In genomic region chr17:29708783-29709182, GRCm38 (mm10) we compare ENCODE assay signal across 18 mouse cellular contexts. TPM values are rescaled to one million over a fixed set of nuclear protein-coding genes. Genes with fewer than 3 reads are reported as not detected.
DNase-seq lines count a peak whose midpoint lies in the region; ATAC-seq lines count a peak whose summit lies in the region.
"Had no signal": no experiment of that assay in that cellular context is flagged by ENCODE, and none has a peak within 500 bp of the region (broad histone marks: within the 10 kb centered on the region; RNA-seq: fewer than 3 reads in every experiment).

No protein-coding gene starts in this region.

- no peaks in the 10 kb centered on the region for H3K27me3 ChIP-seq in forebrain, embryonic 13.5 days
- no peaks in the 10 kb centered on the region for H3K27me3 ChIP-seq in forebrain, embryonic 15.5 days
- no peaks in the 10 kb centered on the region for H3K27me3 ChIP-seq in hindbrain, embryonic 12.5 days
- H3K27me3 ChIP-seq in hindbrain, embryonic 16.5 days (replicated peaks; ENCODE audit: control insufficient read depth, insufficient read depth, low read length): no peaks in the 10 kb centered on the region
- no peaks in the 10 kb centered on the region for H3K27me3 ChIP-seq in liver, embryonic 15.5 days
- H3K27me3 ChIP-seq: CH12.LX had no signal

- H3K4me2 ChIP-seq in forebrain, embryonic 13.5 days: no peak overlapping the region
- H3K4me2 ChIP-seq in forebrain, embryonic 15.5 days (replicated peaks): no peak overlapping the region
- no peak overlapping the region for H3K4me2 ChIP-seq in hindbrain, embryonic 12.5 days (replicated peaks)
- H3K4me2 ChIP-seq in hindbrain, embryonic 16.5 days (ENCODE audit: low read length): no peak overlapping the region
- no peak overlapping the region for H3K4me2 ChIP-seq in liver, embryonic 15.5 days
- H3K4me2 ChIP-seq: lung, embryonic 14.5 days had no signal

- intact Hi-C loops in gastrocnemius, postnatal 14 days (cut with DNase I; ENCODE audit: low total_unique reads): loop anchor here (5.0 kb wide), 1 partner anchor 174 kb away; no protein-coding TSS in a partner anchor

- H3K4me3 ChIP-seq in forebrain, embryonic 13.5 days: no peak overlapping the region
- no peak overlapping the region for H3K4me3 ChIP-seq in forebrain, embryonic 15.5 days
- H3K4me3 ChIP-seq in hindbrain, embryonic 12.5 days: no peak overlapping the region
- no peak overlapping the region for H3K4me3 ChIP-seq in hindbrain, embryonic 16.5 days (ENCODE audit: low read length)
- H3K4me3 ChIP-seq in liver, embryonic 15.5 days (replicated peaks): no peak overlapping the region

- peak overlapping the region; percentile 40; the same call in 1 of the 2 replicates for H3K9ac ChIP-seq in forebrain, embryonic 13.5 days
- no peak overlapping the region for H3K9ac ChIP-seq in forebrain, embryonic 15.5 days (replicated peaks)
- H3K9ac ChIP-seq in hindbrain, embryonic 12.5 days: peak overlapping the region; percentile 29; the same call in 1 of the 2 replicates
- no peak overlapping the region for H3K9ac ChIP-seq in hindbrain, embryonic 16.5 days (ENCODE audit: low read depth, low read length)
- no peak overlapping the region for H3K9ac ChIP-seq in liver, embryonic 15.5 days
- H3K9ac ChIP-seq: lung, embryonic 14.5 days had no signal

- DNase-seq in gastrocnemius, postnatal 14 days: no peak
- no peak for DNase-seq in kidney, adult 18-20 months
- DNase-seq: adrenal gland, postnatal 10 days; cerebellum, adult 18-20 months; cerebellum, postnatal 36 days; heart, postnatal 4 days; layer of hippocampus, postnatal 36 days; left cerebral cortex, postnatal 4 days; lung, embryonic 14.5 days; right cerebral cortex, postnatal 14 days had no signal

- peaks cover 92% of the 10 kb centered on the region for H3K4me1 ChIP-seq in forebrain, embryonic 13.5 days
- H3K4me1 ChIP-seq in forebrain, embryonic 15.5 days: peaks cover 90% of the 10 kb centered on the region
- H3K4me1 ChIP-seq in hindbrain, embryonic 12.5 days: peaks cover 69% of the 10 kb centered on the region
- peaks cover 37% of the 10 kb centered on the region for H3K4me1 ChIP-seq in hindbrain, embryonic 16.5 days (ENCODE audit: control insufficient read depth, insufficient read depth, low read depth, low read length)
- peaks cover 34% of the 10 kb centered on the region for H3K4me1 ChIP-seq in liver, embryonic 15.5 days (replicated peaks)

- H3K27ac ChIP-seq in forebrain, embryonic 13.5 days: no peak overlapping the region; the same call in 1 of the 2 replicates
- no peak overlapping the region for H3K27ac ChIP-seq in forebrain, embryonic 15.5 days (replicated peaks)
- H3K27ac ChIP-seq in hindbrain, embryonic 12.5 days: no peak overlapping the region
- no peak overlapping the region for H3K27ac ChIP-seq in hindbrain, embryonic 16.5 days (ENCODE audit: low read depth, low read length)
- H3K27ac ChIP-seq in liver, embryonic 15.5 days (replicated peaks): no peak overlapping the region
- H3K27ac ChIP-seq: macrophage had no signal

- no peaks in the 10 kb centered on the region for H3K9me3 ChIP-seq in forebrain, embryonic 13.5 days (replicated peaks)
- H3K9me3 ChIP-seq in forebrain, embryonic 15.5 days: no peaks in the 10 kb centered on the region
- no peaks in the 10 kb centered on the region for H3K9me3 ChIP-seq in hindbrain, embryonic 12.5 days (replicated peaks)
- no peaks in the 10 kb centered on the region for H3K9me3 ChIP-seq in hindbrain, embryonic 16.5 days (ENCODE audit: control insufficient read depth, low read length)
- no peaks in the 10 kb centered on the region for H3K9me3 ChIP-seq in liver, embryonic 15.5 days (replicated peaks)

- no peak for ATAC-seq in forebrain, embryonic 13.5 days
- no peak for ATAC-seq in forebrain, embryonic 15.5 days (replicated peaks)
- ATAC-seq in hindbrain, embryonic 12.5 days (ENCODE audit: low FRiP score): no peak
- ATAC-seq in hindbrain, embryonic 16.5 days: no peak
- ATAC-seq in erythroblast, adult 5-6 weeks (replicated peaks; ENCODE audit: low FRiP score, poor library complexity, severe bottlenecking): peak; percentile 48; the same call in 1 of the 2 replicates
- peak; percentile 40; the same call in 1 of the 2 replicates for ATAC-seq in liver, embryonic 15.5 days (ENCODE audit: insufficient read depth)

- H3K36me3 ChIP-seq in forebrain, embryonic 13.5 days (ENCODE audit: poor library complexity, severe bottlenecking): peaks cover 5% of the 10 kb centered on the region; the same call in 1 of the 2 replicates
- H3K36me3 ChIP-seq in forebrain, embryonic 15.5 days: no peaks in the 10 kb centered on the region
- H3K36me3 ChIP-seq in hindbrain, embryonic 12.5 days: peaks cover 9% of the 10 kb centered on the region
- no peaks in the 10 kb centered on the region for H3K36me3 ChIP-seq in hindbrain, embryonic 16.5 days (ENCODE audit: control insufficient read depth, insufficient read depth, low read length)
- H3K36me3 ChIP-seq in liver, embryonic 15.5 days (replicated peaks): peaks cover 16% of the 10 kb centered on the region

- 80% methylated on average over 5 of the region's 5 CpGs for WGBS in forebrain, embryonic 13.5 days
- WGBS in forebrain, embryonic 15.5 days: 85% methylated on average over 5 of the region's 5 CpGs
- WGBS in hindbrain, embryonic 12.5 days: 74% methylated on average over 5 of the region's 5 CpGs
- WGBS in hindbrain, embryonic 16.5 days: 88% methylated on average over 5 of the region's 5 CpGs
- 46% methylated on average over 5 of the region's 5 CpGs for WGBS in liver, embryonic 15.5 days (ENCODE audit: insufficient replicate concordance)

RNA-seq across cellular contexts. Expression of gene Ccdc167, which starts 8.1 kb away (rescaled TPM):
- polyA plus RNA-seq in forebrain, embryonic 13.5 days (2015; fragmentation: Nextera tagmentation; extraction: Ambion mirVana): 13.0 and 14.2 TPM in 2 replicates
- polyA plus RNA-seq in forebrain, embryonic 15.5 days (2015; fragmentation: Nextera tagmentation; extraction: Ambion mirVana): 12.4 and 12.9 TPM in 2 replicates
- polyA plus RNA-seq in hindbrain, embryonic 12.5 days (2016; fragmentation: Nextera tagmentation; extraction: Ambion mirVana): 14.0 and 15.3 TPM in 2 replicates
- 9.3 and 11.1 TPM in 2 replicates for polyA plus RNA-seq in hindbrain, embryonic 16.5 days (2015; fragmentation: Nextera tagmentation; extraction: Ambion mirVana)
- total RNA-seq in erythroblast, adult 5-6 weeks (2015; ENCODE audit: low replicate concordance): 6.5 and 7.7 TPM in 2 replicates
- total RNA-seq in erythroblast, adult 5-6 weeks (2017; ENCODE audit: low replicate concordance): 4.5 and 9.6 TPM in 2 replicates
- 5.3 and 5.6 TPM in 2 replicates for polyA plus RNA-seq in liver, embryonic 15.5 days (2015; fragmentation: Nextera tagmentation; extraction: Ambion mirVana)
- total RNA-seq in gastrocnemius, postnatal 14 days (2021): 1 to 10 TPM; 5.5 to 6.2 TPM

RNA-seq across cellular contexts. Expression of gene Cmtr1, which starts 48.4 kb away (rescaled TPM):
- polyA plus RNA-seq in forebrain, embryonic 13.5 days (2015; fragmentation: Nextera tagmentation; extraction: Ambion mirVana): 135 and 153 TPM in 2 replicates
- 144 and 155 TPM in 2 replicates for polyA plus RNA-seq in forebrain, embryonic 15.5 days (2015; fragmentation: Nextera tagmentation; extraction: Ambion mirVana)
- polyA plus RNA-seq in hindbrain, embryonic 12.5 days (2016; fragmentation: Nextera tagmentation; extraction: Ambion mirVana): 141 and 170 TPM in 2 replicates
- 106 and 117 TPM in 2 replicates for polyA plus RNA-seq in hindbrain, embryonic 16.5 days (2015; fragmentation: Nextera tagmentation; extraction: Ambion mirVana)
- 18.4 and 65.6 TPM in 2 replicates for total RNA-seq in erythroblast, adult 5-6 weeks (2015; ENCODE audit: low replicate concordance)
- total RNA-seq in erythroblast, adult 5-6 weeks (2017; ENCODE audit: low replicate concordance): 239 and 340 TPM in 2 replicates
- polyA plus RNA-seq in liver, embryonic 15.5 days (2015; fragmentation: Nextera tagmentation; extraction: Ambion mirVana): 57.1 and 65.1 TPM in 2 replicates
- 10 to 100 TPM; 36.7 to 38.8 TPM for total RNA-seq in gastrocnemius, postnatal 14 days (2021)

Comparison
In these comparisons a context has a peak if more than half of its experiments do, and no peak if none do; other contexts are left out.
1. H3K9ac ChIP-seq: peak in forebrain, embryonic 13.5 days (single experiment) and hindbrain, embryonic 12.5 days (single experiment); none in forebrain, embryonic 15.5 days (single experiment), hindbrain, embryonic 16.5 days (single experiment) and liver, embryonic 15.5 days (single experiment).
2. ATAC-seq: peak in erythroblast, adult 5-6 weeks (single experiment) and liver, embryonic 15.5 days (single experiment); none in forebrain, embryonic 13.5 days (single experiment), forebrain, embryonic 15.5 days (single experiment), hindbrain, embryonic 12.5 days (single experiment) and hindbrain, embryonic 16.5 days (single experiment).